Mouse (Mus musculus) liver, embryonic 14.5 days (tissue): ENCODE results near the gene Shprh. TPM values are rescaled to one million over a fixed set of nuclear protein-coding genes. Genes with fewer than 3 reads are reported as not detected.
"Not testable (repeated sequence)": the region's sequence is repeated elsewhere in the genome, so short reads cannot be mapped to it uniquely, and the experiment has no call there.

Source experiments
- ATAC-seq: fragments of 200-750 bp; cut with Nextera tagmentation; 2 replicates; pipeline ENCODE4 v1.8.0; 2017; ENCODE audit warnings: moderate number of reproducible peaks, mild to moderate bottlenecking, moderate library complexity; ENCODE audit not compliant: insufficient read depth
- DNase-seq, 3 experiments: peaks; one replicate each; pipeline ENCODE4 v3.0.0-alpha.2; 2012 to 2013; ENCODE audit warnings: low read depth in 3 of 3, low spot score in 3 of 3
- H3K27ac ChIP-seq: fragments of 300-500 bp; sonication (generic); 2 replicates; pipeline ENCODE4 v1.5.1; 2014; ENCODE audit warnings: moderate library complexity, mild to moderate bottlenecking, control low read depth, inconsistent platforms
- H3K27me3 ChIP-seq: fragments of 300-500 bp; sonication (generic); 2 replicates; pipeline ENCODE4 v1.6.1; 2014; ENCODE audit warnings: mild to moderate bottlenecking, low read length, moderate library complexity; ENCODE audit not compliant: control insufficient read depth, insufficient read depth
- H3K36me3 ChIP-seq: fragments of 300-500 bp; sonication (generic); replicated peaks from 2 replicates; pipeline ENCODE4 v1.6.1; 2014; ENCODE audit warnings: low read depth; ENCODE audit not compliant: control insufficient read depth, insufficient read depth
- H3K4me1 ChIP-seq, 2 experiments: fragments of 200-500 bp in 1 of 2; fragments of 300-500 bp in 1 of 2; sonication (generic) in 1 of 2; replicated peaks; 2 replicates each; pipeline ENCODE4 v1.6.1; 2012 to 2014; ENCODE audit warnings: antibody characterized with exemption in 1 of 2, inconsistent platforms in 1 of 2, low read length in 1 of 2; ENCODE audit not compliant: control insufficient read depth in 2 of 2, insufficient read depth in 2 of 2
- H3K4me2 ChIP-seq: fragments of 300-500 bp; sonication (generic); 2 replicates; pipeline ENCODE4 v1.6.1; 2014; ENCODE audit warnings: low read depth, mild to moderate bottlenecking, control low read depth, moderate library complexity
- H3K4me3 ChIP-seq, 2 experiments: fragments of 200-500 bp in 1 of 2; fragments of 300-500 bp in 1 of 2; sonication (generic) in 1 of 2; 2 replicates each; pipeline ENCODE4 v1.5.1; 2012 to 2014; ENCODE audit warnings: low read depth in 2 of 2, low read length in 2 of 2, mild to moderate bottlenecking in 2 of 2, control low read depth in 1 of 2, inconsistent platforms in 1 of 2, moderate library complexity in 1 of 2; ENCODE audit not compliant: insufficient read depth in 1 of 2
- H3K9ac ChIP-seq: fragments of 300-500 bp; sonication (generic); replicated peaks from 2 replicates; pipeline ENCODE4 v1.6.1; 2014; ENCODE audit warnings: mild to moderate bottlenecking, control low read depth, moderate library complexity
- H3K9me3 ChIP-seq: fragments of 300-500 bp; sonication (generic); 2 replicates; pipeline ENCODE4 v1.6.1; 2016; ENCODE audit warnings: low read length, mixed read lengths; ENCODE audit not compliant: control insufficient read depth
- CTCF ChIP-seq: IDR thresholded peaks from 2 replicates; pipeline ENCODE4 v1.5.1; 2016; ENCODE audit warnings: antibody characterized with exemption, low read depth, control low read depth
- EP300 ChIP-seq: IDR thresholded peaks from 2 replicates; pipeline ENCODE4 v1.6.1; 2016; ENCODE audit warnings: antibody characterized with exemption, low read depth
- WGBS: fragments of 180-500 bp; shearing (Covaris S2); extraction: QIAGEN DNeasy Blood & Tissue Kit; methylation state at CpG from one replicate; pipeline ENCODE4 v1.1.7; 2014; ENCODE audit not compliant: insufficient replicate concordance; 5-methylcytosine and 5-hydroxymethylcytosine counted together
- polyA plus RNA-seq, 2 experiments: library from polyadenylated mRNA; depleted of rRNA in 1 of 2; stranded (reverse) in 1 of 2; unstranded in 1 of 2; fragments of >200 nt; fragmentation: Nextera tagmentation in 1 of 2; extraction: Ambion mirVana in 1 of 2; gene quantifications; 2 replicates each; pipeline versions ENCODE4 v1.2.1 to v1.2.3; 2012 to 2014

Shprh gene
- polyA plus RNA-seq, 2 experiments, result 2.6 to 4.2 TPM

DNA sequence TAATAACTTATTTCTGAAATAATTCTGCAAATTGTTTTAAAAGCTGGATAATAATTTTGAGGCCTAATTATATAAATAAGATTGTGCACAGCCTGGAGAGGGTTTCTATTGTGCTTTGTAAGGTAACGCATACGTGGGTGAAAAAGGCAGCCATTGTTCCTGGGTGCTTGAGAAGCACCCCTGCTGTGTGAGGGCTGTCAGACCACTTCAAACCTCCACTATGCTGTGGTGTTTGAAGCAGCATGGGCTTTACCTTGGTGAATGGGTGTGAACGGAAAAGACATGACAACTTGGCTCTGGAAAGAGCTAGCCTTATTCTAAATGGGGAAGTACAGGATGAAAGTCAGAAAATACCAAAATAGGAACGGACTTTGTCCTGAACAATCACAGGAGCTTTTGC lies 50.8 kb downstream of the Shprh start:
- WGBS, result 67% methylated on average over 4 of the region's 4 CpGs
- H3K4me3 ChIP-seq, result no peak overlapping the region

DNA sequence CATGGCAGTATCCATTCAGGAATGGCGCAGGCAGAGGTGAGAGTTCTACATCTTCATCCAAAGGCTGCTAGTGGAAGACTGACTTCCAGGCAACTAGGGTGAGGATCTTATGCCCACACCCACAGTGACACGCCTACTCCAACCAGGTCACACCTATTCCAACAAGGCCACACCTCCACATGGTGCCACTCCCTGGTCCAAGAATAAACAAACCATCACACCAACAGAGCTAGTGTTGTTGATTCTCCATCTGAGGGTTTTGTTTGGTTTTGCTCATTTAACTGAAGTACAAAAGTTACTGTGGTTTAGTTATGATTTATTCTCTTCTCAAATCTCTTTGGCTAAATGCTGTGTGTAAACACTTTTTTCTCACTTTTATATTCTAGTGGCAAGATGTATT lies 56.7 kb downstream of the Shprh start:
- ATAC-seq, result peak; percentile 67; the same call in 1 of the 2 replicates
- WGBS, result 68% methylated on average over 2 of the region's 2 CpGs
- peaks cover 11% of the 10 kb centered on the region for H3K36me3 ChIP-seq

More for the DNA sequence above, 50.8 kb downstream of the Shprh start:
- TF ChIP-seq CTCF (no peak), EP300 (no peak)
- Histone ChIP-seq H3K27me3 (no peaks in the 10 kb centered on the region), H3K9ac (no peak overlapping the region), H3K4me1 (no peaks in the 10 kb centered on the region), H3K4me2 (no peak overlapping the region), H3K27ac (no peak overlapping the region), H3K9me3 (no peaks in the 10 kb centered on the region), H3K36me3 (peaks cover 6% of the 10 kb centered on the region)
- DNase-seq, result no peak
- no peak for ATAC-seq

DNA sequence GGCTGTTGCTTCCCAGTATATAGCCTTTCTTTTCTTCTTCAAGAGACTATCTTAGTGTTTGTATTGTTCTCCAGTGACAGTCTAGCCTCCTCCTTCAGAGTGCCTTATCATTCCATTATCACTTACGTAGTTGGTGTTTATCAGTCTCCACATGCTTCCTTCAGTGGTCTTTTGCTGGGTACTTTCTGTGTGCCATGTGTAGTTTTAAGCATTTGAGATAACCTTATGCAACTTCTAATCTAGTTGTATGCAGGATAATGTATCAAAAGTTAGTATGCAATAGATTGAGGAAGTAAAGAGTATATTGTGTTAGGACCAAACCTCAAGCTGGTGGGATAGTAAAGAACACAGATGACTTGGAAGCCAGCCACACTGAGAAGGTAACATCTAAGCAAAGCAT lies 59.4 kb downstream of the Shprh start:
- Histone ChIP-seq H3K4me3 (no peak overlapping the region), H3K4me2 (no peak overlapping the region), H3K9ac (no peak overlapping the region), H3K9me3 (no peaks in the 10 kb centered on the region), H3K27ac (no peak overlapping the region), H3K4me1 (0 out of 4 replicates have a peak, but pooled peaks cover 0 to 1% of the 10 kb centered on the region in 2 experiments), H3K27me3 (no peaks in the 10 kb centered on the region), H3K36me3 (peaks cover 11% of the 10 kb centered on the region)
- DNase-seq (no peak), ATAC-seq (peak; percentile 48; the same call in 1 of the 2 replicates)
- 14% methylated on average over 1 of the region's 1 CpGs for WGBS
- TF ChIP-seq EP300 (no peak), CTCF (no peak)

More for the DNA sequence above, 56.7 kb downstream of the Shprh start:
- H3K27me3 ChIP-seq, H3K9me3 ChIP-seq, H3K27ac ChIP-seq, H3K4me2 ChIP-seq, H3K4me1 ChIP-seq, H3K9ac ChIP-seq, DNase-seq, H3K4me3 ChIP-seq: not testable (repeated sequence)

DNA sequence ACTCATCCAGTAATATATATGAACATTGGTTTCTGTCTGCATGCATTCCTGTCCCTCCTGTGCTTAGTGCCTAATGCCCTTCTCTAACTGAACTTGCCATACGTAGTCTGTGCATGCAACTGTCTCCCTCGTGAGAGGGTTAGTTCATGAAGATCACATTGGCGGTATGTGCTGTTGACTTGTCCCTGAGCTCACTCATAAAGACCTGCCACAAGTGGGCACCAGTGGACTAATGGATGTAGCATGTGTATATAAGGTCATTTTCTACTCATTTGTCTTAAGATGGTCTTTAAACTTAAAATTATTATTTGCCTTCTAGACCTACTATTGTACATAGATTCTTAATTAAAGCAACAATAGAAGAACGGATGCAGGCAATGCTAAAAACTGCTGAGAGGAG lies 62.8 kb downstream of the Shprh start:
- ATAC-seq (no peak), DNase-seq (no peak)
- Histone ChIP-seq H3K4me3 (no peak overlapping the region), H3K27me3 (no peaks in the 10 kb centered on the region), H3K27ac (no peak overlapping the region), H3K9ac (no peak overlapping the region), H3K36me3 (peaks cover 8% of the 10 kb centered on the region), H3K4me2 (no peak overlapping the region), H3K4me1 (no peaks in the 10 kb centered on the region), H3K9me3 (no peaks in the 10 kb centered on the region)
- WGBS, result 76% methylated on average over 4 of the region's 4 CpGs
- no peak for TF ChIP-seq EP300
- TF ChIP-seq CTCF, result no peak; the same call in 1 of the 2 replicates

DNA sequence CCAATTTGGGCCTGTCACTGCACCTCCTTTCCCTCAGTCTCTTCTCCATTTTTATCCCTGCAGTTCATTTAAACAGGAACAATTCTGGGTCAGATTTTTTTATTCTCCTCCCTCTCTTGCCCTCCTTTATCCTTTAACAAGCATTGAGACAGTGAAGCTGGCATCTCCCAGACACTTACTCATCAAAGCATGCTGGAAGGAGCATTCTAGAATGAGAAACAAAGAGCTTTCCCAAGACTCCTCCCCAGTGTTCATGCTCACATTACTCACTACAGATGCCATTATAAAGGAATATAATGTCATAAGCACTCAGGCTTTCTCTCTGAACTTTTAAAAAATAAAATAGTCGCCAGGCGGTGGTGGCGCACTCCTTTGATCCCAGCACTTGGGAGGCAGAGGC lies 77.2 kb downstream of the Shprh start:
- Histone ChIP-seq H3K4me2 (no peak overlapping the region), H3K36me3 (no peaks in the 10 kb centered on the region), H3K27ac (no peak overlapping the region), H3K9me3 (no peaks in the 10 kb centered on the region), H3K4me3 (no peak overlapping the region), H3K9ac (no peak overlapping the region), H3K27me3 (no peaks in the 10 kb centered on the region), H3K4me1 (0 out of 4 replicates have a peak, but pooled peaks cover 0 to 2% of the 10 kb centered on the region in 2 experiments)
- no peak for TF ChIP-seq CTCF
- 61% methylated on average over 3 of the region's 3 CpGs for WGBS
- no peak for ATAC-seq
- DNase-seq, result no peak
